Mouse (Mus musculus) c-Kit-negative CD71-positive TER-119-positive erythroid progenitor cells, embryonic 14.5 days (primary cell): ENCODE results near the gene Mgme1.

Source experiments
- DNase-seq: peaks from one replicate; pipeline ENCODE4 v3.0.0-alpha.2; 2013; ENCODE audit warnings: low read depth, low spot score

Gene Mgme1

DNA sequence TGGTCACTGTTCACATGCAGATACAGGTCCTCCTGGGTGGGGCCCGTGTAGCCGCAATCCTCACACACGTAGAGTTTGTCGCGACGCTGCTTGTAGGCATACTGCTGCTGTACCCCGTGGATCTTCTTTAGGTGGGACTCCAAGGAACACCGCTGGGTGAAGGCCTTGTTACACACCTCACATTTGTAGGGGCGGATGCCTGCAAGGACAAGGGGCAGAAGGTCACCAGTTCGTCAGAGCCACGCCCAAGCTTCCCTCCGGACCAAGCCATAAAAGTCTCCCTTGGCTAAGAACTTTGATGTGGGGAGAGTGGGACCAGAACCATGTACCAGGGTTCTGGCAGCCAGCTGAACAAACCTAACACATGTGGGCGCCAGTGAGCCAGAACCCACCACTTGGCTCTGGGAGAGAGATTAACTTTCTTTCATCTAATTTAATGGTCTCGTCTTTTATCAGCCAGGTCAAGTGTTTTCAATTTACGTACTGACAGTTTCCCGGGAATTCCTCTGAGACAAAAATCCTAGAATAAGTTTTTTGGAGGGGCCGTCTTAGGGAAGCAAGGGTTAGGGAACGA is 35.3 kb downstream of the Mgme1 start:
- DNase-seq = no peak

DNA sequence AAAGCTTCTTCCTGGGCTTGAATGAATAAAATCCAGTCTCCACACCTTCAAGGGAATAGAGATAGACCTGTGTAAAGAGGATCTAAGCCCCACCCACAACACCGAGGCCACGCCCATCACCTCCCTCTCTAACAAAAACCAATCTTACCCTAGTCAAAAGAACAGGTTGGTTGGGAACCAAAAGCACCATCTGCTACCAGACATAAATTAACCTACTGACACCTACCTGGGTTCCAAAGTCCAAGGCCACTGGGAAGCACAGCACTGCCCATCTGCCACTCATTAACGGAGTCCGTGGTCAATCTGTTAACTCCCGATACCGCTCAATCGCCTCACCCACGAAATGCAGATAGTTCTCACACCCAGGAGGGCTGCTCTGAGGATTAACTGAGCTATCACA is 38.1 kb downstream of the Mgme1 start:
- DNase-seq = no peak

DNA sequence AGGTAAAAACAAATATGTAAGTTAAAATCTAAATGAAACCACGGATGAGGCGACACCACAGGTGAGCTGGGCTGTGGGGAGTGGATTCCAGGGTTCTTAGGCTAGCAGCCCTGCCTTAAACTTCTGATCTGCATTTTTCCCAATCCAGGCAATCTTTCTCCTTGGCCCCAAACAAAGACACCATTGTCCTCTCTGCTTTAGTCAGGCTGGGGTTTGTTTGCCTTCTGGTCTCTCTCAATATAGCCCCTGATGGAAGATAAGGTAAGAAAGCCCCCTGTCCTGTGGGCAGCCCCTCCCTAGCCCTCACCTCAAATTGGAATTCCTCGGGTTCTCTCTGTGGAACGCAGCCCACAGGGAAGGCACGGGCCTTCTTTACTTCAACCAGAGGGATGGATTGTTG is 39.8 kb downstream of the Mgme1 start:
- DNase-seq = no peak

DNA sequence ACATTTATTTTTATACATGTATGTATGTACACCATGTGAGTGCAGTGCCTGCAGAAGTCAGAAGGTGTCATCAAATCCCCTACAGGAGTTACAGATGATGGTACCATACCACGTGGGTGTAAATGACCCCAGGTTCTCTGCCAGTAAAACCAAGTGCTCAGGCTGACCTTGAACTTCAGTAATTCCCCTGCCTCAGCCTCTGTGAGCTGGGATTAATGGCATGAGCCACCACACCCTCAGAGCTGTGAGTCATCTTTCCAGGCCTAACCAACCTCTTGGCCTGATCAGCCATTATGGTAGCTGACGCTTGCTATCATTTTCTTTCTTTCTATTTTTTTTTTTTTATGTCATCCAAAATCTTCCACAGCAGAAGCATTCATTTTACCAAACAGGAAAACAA is 40.9 kb downstream of the Mgme1 start:
- DNase-seq = no peak

DNA sequence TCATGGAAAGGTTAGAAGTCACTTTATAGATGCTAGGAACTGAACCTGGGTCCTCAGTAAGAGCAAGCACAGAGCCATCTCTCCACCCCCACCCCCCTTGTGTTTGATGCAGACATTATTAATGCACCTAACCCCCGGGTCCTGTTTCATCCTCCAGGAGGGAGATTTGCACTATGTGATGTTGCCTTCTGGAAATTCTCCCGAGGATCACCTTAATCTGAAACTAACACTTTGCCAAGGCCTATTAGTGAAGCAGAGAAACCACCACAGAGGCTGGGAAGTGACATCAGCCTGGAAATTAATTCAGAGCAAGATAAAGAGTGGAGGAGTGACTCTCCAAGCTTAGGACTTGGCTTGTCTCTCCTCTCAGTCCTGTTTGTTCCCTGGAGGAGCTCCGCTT is 53.8 kb downstream of the Mgme1 start:
- no peak for DNase-seq

DNA sequence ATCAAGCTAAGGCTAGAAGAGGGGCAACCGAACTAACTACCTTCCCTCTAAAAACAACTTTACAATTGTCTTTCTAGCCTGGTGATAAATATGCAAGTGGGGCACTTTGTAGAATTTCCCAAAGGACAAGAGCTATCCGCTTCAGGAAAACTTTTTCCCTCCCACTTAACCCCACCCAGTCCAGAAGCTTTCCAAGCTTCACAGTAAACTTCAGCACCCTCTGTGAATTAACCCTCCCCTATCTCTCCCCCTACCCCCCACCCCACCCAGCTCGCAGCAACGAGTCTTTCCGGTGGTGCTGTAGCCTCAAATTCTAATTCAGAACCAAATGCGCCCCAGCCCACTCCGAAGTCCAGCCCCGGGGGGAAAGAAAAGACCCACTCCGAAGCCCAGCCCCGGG is 59.0 kb downstream of the Mgme1 start:
- no peak for DNase-seq

DNA sequence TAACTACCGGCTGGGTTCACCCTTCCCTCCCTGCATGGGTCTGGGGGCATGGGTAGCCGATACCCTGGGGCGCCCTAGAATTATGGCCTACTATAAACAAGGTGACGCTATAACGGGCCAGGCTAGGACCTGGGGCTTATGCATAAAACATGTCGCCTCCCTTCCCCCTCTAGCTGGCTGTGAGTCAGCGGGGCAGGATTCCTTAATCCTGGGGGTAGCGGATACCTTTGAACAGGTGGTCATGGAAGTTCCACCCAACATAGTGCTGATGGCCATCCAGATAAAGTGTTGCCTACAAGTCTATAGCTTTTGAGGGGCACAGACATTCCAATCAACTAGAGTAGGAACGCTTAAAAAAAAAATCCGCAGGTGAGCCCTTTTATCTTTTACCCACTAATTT is 59.5 kb downstream of the Mgme1 start:
- no peak for DNase-seq

DNA sequence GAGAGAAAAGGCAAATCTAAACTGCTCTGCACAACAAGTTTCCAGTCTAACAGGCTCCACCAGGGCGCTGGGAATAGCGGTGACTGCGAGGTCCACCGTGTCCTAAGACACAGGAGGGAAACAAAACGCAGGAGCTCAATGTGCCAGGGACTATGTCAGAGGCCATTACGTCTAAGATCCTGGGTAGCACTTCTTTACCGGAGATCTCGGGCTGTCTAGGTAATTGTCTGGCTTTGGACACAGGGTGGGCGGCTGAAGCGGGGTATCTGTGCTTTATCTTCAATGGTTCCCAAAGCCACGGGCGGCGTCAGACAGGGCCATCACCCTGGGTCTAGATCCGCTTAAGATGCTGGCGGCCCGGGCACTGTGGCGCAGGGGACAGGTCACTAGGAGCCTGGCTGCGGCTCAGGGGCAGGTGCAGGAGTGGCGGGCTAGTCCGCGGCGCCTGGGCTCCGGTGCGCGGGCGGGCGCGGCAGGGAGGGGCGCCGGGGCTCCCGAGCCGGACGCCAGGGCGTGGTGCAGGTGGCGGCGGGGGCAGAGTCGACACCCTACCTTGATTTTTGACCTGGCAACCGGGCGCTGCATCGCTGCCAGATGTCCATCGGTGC is 60.0 kb downstream of the Mgme1 start:
- DNase-seq = no peak
